Mouse (Mus musculus) spleen, postnatal 10 days (tissue): Measurements from ENCODE around the gene Nav2.
A peak's percentile ranks its signal among the peaks of the same experiment; 100 is the strongest.

Experiments used
- DNase-seq, 2 experiments: peaks; one replicate each; pipeline ENCODE4 v3.0.0; 2021 to 2022; ENCODE audit warnings: low spot score in 2 of 2

The Nav2 gene

GRCm38 (mm10) chr7:49558895-49559294 is 650.4 kb downstream of the Nav2 start:
- DNase-seq, result no peak

GRCm38 (mm10) chr7:49560012-49560411 is 651.5 kb downstream of the Nav2 start:
- no peak for DNase-seq

- DNase-seq, result no peak
Observed at GRCm38 (mm10) chr7:49562404-49562803, 653.9 kb downstream of the Nav2 start.

DNA sequence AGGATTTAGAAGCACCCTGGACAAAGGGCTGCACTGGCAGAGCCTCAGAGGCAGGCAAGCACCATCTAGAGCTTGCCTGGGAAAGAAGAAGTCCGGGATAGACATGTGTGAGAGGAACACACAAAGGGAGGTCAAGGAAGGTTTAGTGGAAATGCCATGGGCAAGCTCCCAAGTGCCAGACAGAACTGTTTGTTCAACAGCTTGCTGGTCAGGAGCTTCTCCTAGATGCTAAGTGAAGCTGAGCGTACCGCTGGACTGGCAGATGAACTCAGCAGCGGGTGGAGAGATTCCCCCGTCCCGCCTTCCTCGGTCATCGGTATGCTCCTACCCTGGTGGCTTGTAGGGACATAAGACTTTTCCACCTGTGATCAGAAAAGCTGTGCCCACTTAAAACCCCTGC is 654.3 kb downstream of the Nav2 start:
- no peak for DNase-seq

GRCm38 (mm10) chr7:49565084-49565483 is 656.6 kb downstream of the Nav2 start:
- no peak for DNase-seq

DNA sequence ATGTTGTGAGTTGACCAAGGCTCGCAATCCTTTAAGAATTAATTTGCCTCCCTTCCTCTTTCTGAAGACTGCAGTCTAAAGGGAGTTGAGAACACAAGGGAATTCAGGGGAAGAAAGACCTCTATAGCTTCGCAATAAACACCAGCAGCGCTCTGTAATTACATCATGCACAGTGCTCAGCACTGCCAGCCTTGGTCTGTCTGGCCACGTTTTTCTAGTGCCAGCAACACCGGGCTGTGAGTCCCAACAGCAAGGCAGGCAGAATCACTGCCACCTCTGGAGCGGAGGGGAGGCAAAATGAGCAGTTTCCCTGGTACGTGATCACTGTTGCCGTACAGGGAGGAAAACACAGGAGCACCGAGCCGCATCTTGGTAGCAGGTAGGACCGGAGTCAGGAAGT is 657.3 kb downstream of the Nav2 start:
- no peak for DNase-seq

GRCm38 (mm10) chr7:49567346-49568034 is 659.0 kb downstream of the Nav2 start:
- no peak for DNase-seq

DNA sequence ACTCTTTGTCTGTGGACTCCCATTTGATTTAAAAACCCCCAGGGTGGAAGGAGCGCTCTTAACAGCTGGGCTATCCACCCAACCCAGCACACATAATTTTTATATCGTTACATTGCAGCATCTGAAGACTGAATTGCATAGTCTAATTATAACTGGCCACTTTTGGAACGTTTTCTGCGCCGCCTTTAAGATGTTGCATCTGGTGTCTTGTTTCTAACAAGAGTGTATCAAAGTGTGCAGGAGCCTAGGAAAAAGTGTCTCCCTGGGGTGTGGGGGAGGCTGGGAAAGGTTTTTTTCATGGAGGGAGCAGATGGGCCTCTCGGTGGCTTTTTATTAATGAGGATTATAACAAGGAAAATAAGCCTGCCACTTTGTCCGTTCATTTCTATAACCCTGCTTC is 661.1 kb downstream of the Nav2 start:
- DNase-seq, result no peak

DNA sequence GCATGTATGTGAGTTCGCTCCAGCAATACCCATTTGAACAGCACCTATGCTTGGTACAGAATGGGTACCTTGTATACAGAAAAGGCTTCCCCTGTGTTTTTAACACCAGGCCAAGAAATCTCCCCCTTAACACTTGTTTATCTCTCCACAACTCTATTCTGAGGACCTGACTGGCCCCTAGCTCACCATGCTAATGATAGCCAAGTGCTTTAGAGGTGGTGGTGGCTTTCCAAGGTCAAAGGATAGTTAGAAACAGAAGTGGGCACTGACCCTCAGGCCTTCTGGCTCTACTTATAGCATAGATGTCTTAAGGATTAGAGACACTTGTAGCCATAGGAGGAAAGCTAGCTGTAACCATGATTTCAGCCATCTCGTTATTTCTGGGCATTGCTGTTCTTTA is 663.1 kb downstream of the Nav2 start:
- DNase-seq, result no peak

DNA sequence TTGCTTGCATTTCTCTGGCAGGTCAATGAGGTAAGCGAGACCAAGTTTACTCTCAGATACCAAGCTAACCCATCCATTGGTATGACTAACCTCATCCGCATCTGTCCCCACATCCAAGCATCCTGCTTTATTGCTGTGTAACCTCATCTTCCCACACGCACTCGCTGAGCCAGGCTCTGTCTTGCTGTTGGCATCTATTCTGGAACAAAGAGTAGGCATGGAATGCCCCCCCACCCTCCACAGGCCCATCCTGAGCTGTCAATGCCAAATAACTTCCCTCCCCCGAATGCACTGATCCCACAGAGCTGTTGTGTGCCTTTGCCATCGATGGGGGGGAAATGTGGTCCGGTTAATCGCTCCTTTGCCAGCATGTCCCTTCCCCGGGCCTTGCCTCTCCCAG is 666.7 kb downstream of the Nav2 start:
- DNase-seq, result no peak

- DNase-seq, result no peak
Observed at GRCm38 (mm10) chr7:49577096-49577495, 668.6 kb downstream of the Nav2 start.

- no peak for DNase-seq
Observed at GRCm38 (mm10) chr7:49581951-49582350, 673.4 kb downstream of the Nav2 start.

DNA sequence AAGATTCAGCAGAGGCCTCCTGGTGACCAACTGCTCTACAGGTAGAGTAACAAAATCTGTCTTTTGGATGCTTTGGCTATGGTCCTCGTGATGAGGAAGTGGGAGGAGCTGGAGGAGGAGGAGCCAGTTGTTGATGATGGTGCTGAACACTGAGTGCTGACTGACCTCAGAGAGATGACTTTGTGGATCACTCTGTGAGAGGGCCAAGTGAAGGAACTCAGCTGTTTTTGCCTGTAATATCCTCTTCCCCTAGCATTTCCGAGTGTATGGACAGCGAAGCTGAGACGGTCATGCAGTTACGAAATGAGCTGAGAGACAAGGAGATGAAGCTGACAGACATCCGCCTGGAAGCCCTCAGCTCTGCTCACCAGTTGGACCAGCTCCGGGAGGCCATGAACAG is 674.0 kb downstream of the Nav2 start:
- no peak for DNase-seq

DNA sequence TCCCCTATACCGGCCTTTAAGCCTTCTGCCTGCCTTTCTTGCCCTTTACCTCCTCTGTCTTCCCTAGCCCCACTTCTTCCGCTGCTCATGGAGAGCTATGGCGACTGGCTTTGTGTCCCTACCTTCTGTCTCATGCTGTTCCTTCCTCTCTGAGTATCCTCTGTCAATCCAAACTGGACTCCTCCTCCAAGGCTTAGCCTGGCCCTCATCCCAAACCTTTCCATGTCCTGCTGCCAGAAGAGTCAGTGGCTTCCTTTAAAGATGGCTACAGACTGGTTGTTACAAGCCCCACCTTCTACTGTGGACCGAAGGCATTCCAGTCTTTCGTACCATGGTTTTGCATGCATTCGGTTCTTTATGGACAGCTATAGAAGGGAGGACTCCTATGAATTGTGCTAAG is 674.7 kb downstream of the Nav2 start:
- no peak for DNase-seq

GRCm38 (mm10) chr7:49586530-49587120 is 678.1 kb downstream of the Nav2 start:
- no peak for DNase-seq

DNA sequence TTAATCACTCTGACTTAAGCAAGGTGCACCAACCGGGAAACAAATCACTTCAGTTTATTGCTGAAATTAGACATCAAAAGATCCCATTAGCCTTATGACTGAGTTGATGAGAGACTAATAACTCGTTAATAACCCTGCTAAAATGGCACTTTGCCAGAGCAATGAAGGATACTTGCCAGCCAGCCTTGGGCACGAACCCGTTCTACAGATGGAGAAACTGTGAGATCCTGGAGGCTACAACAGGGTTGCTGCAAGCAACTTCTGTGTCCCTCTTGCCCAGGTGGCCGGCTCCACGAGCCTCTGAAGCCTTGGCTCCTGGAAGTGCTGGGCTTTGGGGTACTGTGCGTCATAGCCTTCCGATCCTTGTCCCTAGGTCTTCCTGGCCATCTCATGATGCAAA is 681.1 kb downstream of the Nav2 start:
- no peak for DNase-seq

DNA sequence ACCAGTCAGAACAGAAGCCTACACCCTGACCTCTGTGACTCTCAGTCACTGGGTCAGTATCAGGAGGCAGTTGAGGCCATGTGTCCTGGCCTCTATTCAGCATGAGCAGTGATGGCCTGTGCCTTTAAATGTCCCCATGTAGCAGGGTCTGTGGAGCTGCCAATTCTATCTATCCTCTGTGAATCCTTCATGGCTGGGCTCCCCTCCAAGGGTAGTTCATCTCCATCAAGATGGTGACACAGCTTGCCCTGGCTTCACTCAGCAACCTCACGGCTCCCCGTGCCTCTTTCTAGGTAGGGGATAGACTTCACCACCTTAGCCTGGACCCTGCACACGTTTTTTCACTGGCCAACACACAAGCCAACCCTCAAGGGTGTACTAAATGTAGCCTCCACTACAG is 689.3 kb downstream of the Nav2 start:
- no peak for DNase-seq

DNA sequence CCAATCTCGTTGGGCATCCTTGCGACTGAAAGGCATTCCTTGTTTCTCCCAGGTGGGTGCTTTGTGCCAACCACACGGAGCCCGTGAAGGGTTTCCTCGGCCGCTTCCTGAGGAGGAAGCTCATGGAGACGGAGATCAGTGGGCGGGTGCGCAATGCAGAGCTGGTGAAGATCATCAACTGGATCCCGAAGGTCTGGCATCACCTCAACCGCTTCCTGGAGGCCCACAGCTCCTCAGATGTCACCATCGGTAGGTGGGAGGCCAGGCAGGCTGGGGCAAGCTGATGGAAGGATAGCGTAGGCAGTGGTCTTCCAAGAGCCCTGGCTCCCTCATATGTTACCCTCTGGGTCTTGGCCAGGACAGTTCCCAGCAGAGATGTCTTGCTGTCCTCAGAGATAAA is 689.7 kb downstream of the Nav2 start:
- no peak for DNase-seq

GRCm38 (mm10) chr7:49599950-49600349 is 691.4 kb downstream of the Nav2 start:
- DNase-seq, result no peak

DNA sequence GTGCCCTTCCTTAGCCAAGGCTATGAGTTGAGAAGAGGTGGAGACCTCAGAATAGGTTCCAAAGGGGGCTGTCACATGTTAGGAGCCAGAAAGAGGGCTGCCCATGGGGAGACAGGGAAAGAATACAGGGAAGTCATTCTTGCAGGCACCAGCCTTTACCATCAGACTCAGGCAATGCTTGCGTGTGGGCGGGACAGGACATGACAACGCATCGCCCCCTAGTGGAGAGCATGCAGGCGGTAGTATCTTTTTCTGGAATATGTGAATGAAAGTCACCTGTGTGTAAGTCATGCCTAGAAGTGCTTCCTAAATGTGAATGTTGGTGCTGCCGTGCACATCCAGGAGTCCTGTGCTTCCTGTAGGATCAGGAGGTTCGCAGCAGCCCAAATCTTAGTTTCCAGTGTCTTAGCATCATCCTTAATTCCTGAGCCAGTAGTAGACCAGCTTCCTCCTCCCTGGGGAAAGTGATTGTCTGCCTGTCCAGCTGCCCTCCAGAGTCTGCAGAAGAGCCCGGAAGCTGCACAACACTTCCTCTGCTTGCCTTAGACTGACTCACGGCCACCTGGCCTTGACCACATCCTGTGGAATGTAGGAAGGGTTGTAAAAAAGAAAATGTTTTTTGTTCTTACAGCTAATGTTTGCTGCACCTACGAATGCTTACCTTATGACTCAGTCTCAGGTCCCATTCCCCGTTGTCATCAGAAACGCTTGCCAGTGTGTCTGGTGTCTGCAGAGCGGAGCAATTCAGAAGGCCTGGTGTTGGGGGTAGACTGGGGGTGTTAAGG is 692.9 kb downstream of the Nav2 start:
- DNase-seq, result peak; percentile 21 to 78

GRCm38 (mm10) chr7:49604244-49604643 is 695.7 kb downstream of the Nav2 start:
- DNase-seq, result no peak

GRCm38 (mm10) chr7:49604965-49605795 is 696.7 kb downstream of the Nav2 start:
- DNase-seq, result no peak
